Comparison of ENCODE assay signal across 8 mouse cellular contexts in genomic region chr12:103388505-103389347, GRCm38 (mm10). TPM values are rescaled to one million over a fixed set of nuclear protein-coding genes. Genes with fewer than 3 reads are reported as not detected.
DNase-seq lines count a peak whose midpoint lies in the region; ATAC-seq and TF ChIP-seq lines count a peak whose summit lies in the region.

Otub2 (plus strand) TSS chr12:103388682.

- no peaks in the 10 kb centered on the region for H3K27me3 ChIP-seq in embryonic facial prominence, embryonic 15.5 days
- H3K27me3 ChIP-seq in kidney, embryonic 14.5 days (ENCODE audit: control insufficient read depth, insufficient read depth, low read length) = no peaks in the 10 kb centered on the region
- no peaks in the 10 kb centered on the region for H3K27me3 ChIP-seq in limb, embryonic 15.5 days

- H3K4me2 ChIP-seq in embryonic facial prominence, embryonic 15.5 days (replicated peaks) = peak within 1 kb of the TSS; percentile 68
- H3K4me2 ChIP-seq in kidney, embryonic 14.5 days (replicated peaks; ENCODE audit: low read depth, low read length) = peak within 1 kb of the TSS; percentile 88
- H3K4me2 ChIP-seq in limb, embryonic 15.5 days = peak within 1 kb of the TSS; percentile 77

- H3K27ac ChIP-seq in bone marrow, adult 2 months (ENCODE audit: control insufficient read depth, insufficient read depth, low read depth, low read length, poor library complexity) = peak within 1 kb of the TSS; percentile 80
- no peak within 1 kb of the TSS for H3K27ac ChIP-seq in embryonic facial prominence, embryonic 15.5 days (replicated peaks)
- no peak within 1 kb of the TSS for H3K27ac ChIP-seq in kidney, embryonic 14.5 days (ENCODE audit: low read depth, low read length)
- H3K27ac ChIP-seq in limb, embryonic 15.5 days = peak within 1 kb of the TSS; percentile 59

- TF ChIP-seq POLR2A in bone marrow, adult 2 months (IDR thresholded peaks at IDR 0.05; ENCODE audit: borderline replicate concordance, control insufficient read depth, low read depth, low read length) = peak; percentile 81; the same call in 1 of the 2 replicates

- ATAC-seq in embryonic facial prominence, embryonic 15.5 days (ENCODE audit: insufficient number of reproducible peaks, low FRiP score, low TSS enrichment, low read depth) = peak; percentile 98
- ATAC-seq in kidney, embryonic 14.5 days (ENCODE audit: low FRiP score, low TSS enrichment) = peak; percentile 99
- peak; percentile 97 for ATAC-seq in limb, embryonic 15.5 days (ENCODE audit: insufficient number of reproducible peaks, low FRiP score, low TSS enrichment, low read depth)

- WGBS in bone marrow, adult 2 months = 2% methylated on average over 58 of the region's 58 CpGs
- under 1% methylated on average over 58 of the region's 58 CpGs for WGBS in embryonic facial prominence, embryonic 15.5 days
- under 1% methylated on average over 47 of the region's 58 CpGs for WGBS in kidney, embryonic 14.5 days
- under 1% methylated on average over 58 of the region's 58 CpGs for WGBS in limb, embryonic 15.5 days

- no peaks in the 10 kb centered on the region; the same call in none of the 2 replicates for H3K4me1 ChIP-seq in bone marrow, adult 2 months (ENCODE audit: control insufficient read depth, insufficient read depth, low read length)
- peaks cover 15% of the 10 kb centered on the region for H3K4me1 ChIP-seq in embryonic facial prominence, embryonic 15.5 days
- peaks cover 5% of the 10 kb centered on the region; the same call in 1 of the 2 replicates for H3K4me1 ChIP-seq in kidney, embryonic 14.5 days (ENCODE audit: control insufficient read depth, insufficient read depth, low read length)
- H3K4me1 ChIP-seq in limb, embryonic 15.5 days = peaks cover 14% of the 10 kb centered on the region

- no peaks in the 10 kb centered on the region for H3K36me3 ChIP-seq in embryonic facial prominence, embryonic 15.5 days
- H3K36me3 ChIP-seq in kidney, embryonic 14.5 days (ENCODE audit: control insufficient read depth, insufficient read depth, low read length) = no peaks in the 10 kb centered on the region
- no peaks in the 10 kb centered on the region for H3K36me3 ChIP-seq in limb, embryonic 15.5 days

- H3K9me3 ChIP-seq in embryonic facial prominence, embryonic 15.5 days (replicated peaks) = no peaks in the 10 kb centered on the region
- H3K9me3 ChIP-seq in kidney, embryonic 14.5 days (ENCODE audit: control insufficient read depth, low read length) = no peaks in the 10 kb centered on the region
- H3K9me3 ChIP-seq in limb, embryonic 15.5 days = no peaks in the 10 kb centered on the region

- H3K9ac ChIP-seq in embryonic facial prominence, embryonic 15.5 days = peak within 1 kb of the TSS; percentile 73
- peak within 1 kb of the TSS; percentile 84 for H3K9ac ChIP-seq in kidney, embryonic 14.5 days (ENCODE audit: low read depth, low read length)
- peak within 1 kb of the TSS; percentile 89 for H3K9ac ChIP-seq in limb, embryonic 15.5 days

- peak; percentile 87 for DNase-seq in 416B (ENCODE audit: low read depth)
- DNase-seq in heart, adult 9 months (ENCODE audit: low spot score in 2 of 2) = peak; percentile 97 to 98
- peak; percentile 65 to 80 for DNase-seq in monocyte, adult 2 months (ENCODE audit: low read depth in 1 of 2, low spot score in 2 of 2)
- peak; percentile 96 to 97 for DNase-seq in spleen, postnatal 36 days (ENCODE audit: low spot score in 2 of 2)

- TF ChIP-seq CTCF in bone marrow, adult 2 months (IDR thresholded peaks at IDR 0.05; ENCODE audit: control insufficient read depth, insufficient read depth, low read length) = no peak

- H3K4me3 ChIP-seq in bone marrow, adult 2 months (replicated peaks; ENCODE audit: control insufficient read depth, low read depth, low read length) = peak within 1 kb of the TSS; percentile 73
- peak within 1 kb of the TSS; percentile 68 for H3K4me3 ChIP-seq in embryonic facial prominence, embryonic 15.5 days (replicated peaks)
- H3K4me3 ChIP-seq in kidney, embryonic 14.5 days (ENCODE audit: low read length) = peak within 1 kb of the TSS; percentile 79
- peak within 1 kb of the TSS; percentile 85 for H3K4me3 ChIP-seq in limb, embryonic 15.5 days

RNA-seq across cellular contexts. Expression of gene Otub2, which starts in this region (rescaled TPM):
- 9.0 and 13.3 TPM in 2 replicates for polyA plus RNA-seq in bone marrow, adult 2 months (2011; ENCODE audit: insufficient read depth, insufficient read length, low replicate concordance, missing spikeins)
- polyA plus RNA-seq in embryonic facial prominence, embryonic 15.5 days (2015; fragmentation: Nextera tagmentation; extraction: Ambion mirVana) = 12.2 and 13.7 TPM in 2 replicates
- 6.0 and 6.1 TPM in 2 replicates for polyA plus RNA-seq in kidney, embryonic 14.5 days (2014; fragmentation: Nextera tagmentation; extraction: Ambion mirVana)
- polyA plus RNA-seq in limb, embryonic 15.5 days (2015; fragmentation: Nextera tagmentation; extraction: Ambion mirVana) = 9.8 and 10.8 TPM in 2 replicates

Comparison
In these comparisons a context has a peak if more than half of its experiments do, and no peak if none do; other contexts are left out.
1. H3K27ac ChIP-seq: peak in bone marrow, adult 2 months (single experiment) and limb, embryonic 15.5 days (single experiment); none in embryonic facial prominence, embryonic 15.5 days (single experiment) and kidney, embryonic 14.5 days (single experiment).
2. Peak in every context shown above with its lines, with median percentiles within 50 percentile points of each other: DNase-seq, H3K4me3 ChIP-seq, ATAC-seq, H3K4me2 ChIP-seq and H3K9ac ChIP-seq.